Mouse (Mus musculus) limb, embryonic 14.5 days (tissue): ENCODE measurements around the gene Sf3b4. TPM values are rescaled to one million over a fixed set of nuclear protein-coding genes. Genes with fewer than 3 reads are reported as not detected.
"Not testable (repeated sequence)": the region's sequence is repeated elsewhere in the genome, so short reads cannot be mapped to it uniquely, and the experiment has no call there.

Source experiments
- ATAC-seq: fragments of 200-750 bp; cut with Nextera tagmentation; 2 replicates; pipeline ENCODE4 v1.8.0; 2017; ENCODE audit warnings: low read depth, moderate number of reproducible peaks, moderate TSS enrichment; ENCODE audit not compliant: low FRiP score
- DNase-seq: peaks from one replicate; pipeline ENCODE4 v3.0.0-alpha.2; 2015; ENCODE audit warnings: low spot score
- H3K27ac ChIP-seq: fragments of 300-500 bp; sonication (generic); replicated peaks from 2 replicates; pipeline ENCODE4 v1.5.1; 2014; ENCODE audit warnings: low read depth, mild to moderate bottlenecking, low read length, moderate library complexity, mixed read lengths
- H3K27me3 ChIP-seq: fragments of 300-500 bp; sonication (generic); 2 replicates; pipeline ENCODE4 v1.6.1; 2014; ENCODE audit warnings: low read length, mixed read lengths; ENCODE audit not compliant: control insufficient read depth, insufficient read depth
- H3K36me3 ChIP-seq: fragments of 300-500 bp; sonication (generic); 2 replicates; pipeline ENCODE4 v1.6.1; 2014; ENCODE audit warnings: mild to moderate bottlenecking, low read length, moderate library complexity, mixed read lengths; ENCODE audit not compliant: control insufficient read depth, insufficient read depth
- H3K4me1 ChIP-seq: fragments of 300-500 bp; sonication (generic); 2 replicates; pipeline ENCODE4 v1.6.1; 2014; ENCODE audit warnings: antibody characterized with exemption, low read length, mixed read lengths; ENCODE audit not compliant: control insufficient read depth, insufficient read depth
- H3K4me2 ChIP-seq: fragments of 300-500 bp; sonication (generic); replicated peaks from 2 replicates; pipeline ENCODE4 v1.6.1; 2014; ENCODE audit warnings: low read depth, mild to moderate bottlenecking, low read length, moderate library complexity; ENCODE audit not compliant: severe bottlenecking
- H3K4me3 ChIP-seq: fragments of 300-500 bp; sonication (generic); replicated peaks from 2 replicates; pipeline ENCODE4 v1.5.1; 2014; ENCODE audit warnings: low read length
- H3K9ac ChIP-seq: fragments of 300-500 bp; sonication (generic); 2 replicates; pipeline ENCODE4 v1.6.1; 2014; ENCODE audit warnings: mild to moderate bottlenecking, low read depth, low read length, moderate library complexity; ENCODE audit not compliant: severe bottlenecking
- H3K9me3 ChIP-seq: fragments of 300-500 bp; sonication (generic); 2 replicates; pipeline ENCODE4 v1.6.1; 2016; ENCODE audit warnings: low read length; ENCODE audit not compliant: control insufficient read depth
- POLR2A ChIP-seq: fragments of 200-500 bp; IDR thresholded peaks from 2 replicates; pipeline ENCODE4 v1.8.0; 2012; ENCODE audit warnings: inconsistent platforms, mild to moderate bottlenecking, moderate library complexity, borderline replicate concordance; ENCODE audit not compliant: insufficient read depth, insufficient read length; ENCODE audit errors: extremely low read depth
- WGBS: fragments of 180-500 bp; shearing (Covaris S2); extraction: QIAGEN DNeasy Blood & Tissue Kit; methylation state at CpG from one replicate; pipeline ENCODE4 v1.1.7; 2014; 5-methylcytosine and 5-hydroxymethylcytosine counted together
- polyA plus RNA-seq, 2 experiments: library from polyadenylated mRNA; depleted of rRNA in 1 of 2; stranded (reverse) in 1 of 2; unstranded in 1 of 2; fragments of >200 nt; fragmentation: Nextera tagmentation in 1 of 2; extraction: Ambion mirVana in 1 of 2; gene quantifications; 2 replicates each; pipeline versions ENCODE4 v1.2.1 to v1.2.3; 2012 to 2014

The Sf3b4 gene
- polyA plus RNA-seq, 2 experiments, result 126 to 173 TPM

DNA sequence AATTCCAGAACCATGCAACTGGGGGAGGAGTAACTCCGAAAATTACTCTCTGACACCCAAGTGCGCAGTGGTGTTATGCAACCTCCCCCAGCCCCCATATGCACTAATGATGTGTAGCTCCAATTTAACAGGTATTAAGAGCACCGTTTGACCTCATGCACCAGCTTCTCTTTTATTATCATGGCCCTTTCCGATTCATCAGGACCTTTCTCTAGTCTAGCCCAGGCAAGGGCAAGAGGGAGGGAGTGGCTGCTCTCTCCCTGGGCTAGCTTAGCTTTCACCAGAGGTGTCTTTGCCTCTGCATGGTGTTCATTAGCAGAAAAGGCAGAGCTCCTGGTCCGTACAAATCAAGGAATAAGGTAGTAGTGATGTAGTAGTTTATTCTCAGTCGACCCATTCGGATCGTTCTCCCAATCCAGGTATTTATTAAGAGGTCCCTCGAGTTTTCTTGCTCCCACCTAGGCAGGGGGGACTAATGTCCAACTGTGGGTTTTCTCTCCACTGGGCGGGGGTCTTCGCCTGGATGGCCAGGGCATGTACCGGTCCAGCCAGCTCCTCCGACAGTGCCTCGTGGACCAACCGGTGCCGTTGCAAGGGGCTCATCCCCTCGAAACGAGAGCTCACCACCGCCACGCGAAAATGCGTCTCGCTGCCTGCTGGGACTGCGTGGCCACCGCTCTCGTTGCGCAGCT lies 24.5 kb downstream of the Sf3b4 start:
- Histone ChIP-seq H3K4me3 (peak overlapping the region; percentile 68), H3K9me3 (no peaks in the 10 kb centered on the region), H3K4me1 (peaks cover 12% of the 10 kb centered on the region), H3K36me3 (0 out of 2 replicates have a peak, but pooled peaks cover under 1% of the 10 kb centered on the region), H3K27me3 (no peaks in the 10 kb centered on the region), H3K27ac (peak overlapping the region; percentile 96), H3K9ac (peak overlapping the region; percentile 81), H3K4me2 (peak overlapping the region; percentile 95)
- DNase-seq, result no peak
- ATAC-seq, result no peak; the same call in 1 of the 2 replicates
- no peak for TF ChIP-seq POLR2A
- WGBS, result 17% methylated on average over 26 of the region's 27 CpGs

DNA sequence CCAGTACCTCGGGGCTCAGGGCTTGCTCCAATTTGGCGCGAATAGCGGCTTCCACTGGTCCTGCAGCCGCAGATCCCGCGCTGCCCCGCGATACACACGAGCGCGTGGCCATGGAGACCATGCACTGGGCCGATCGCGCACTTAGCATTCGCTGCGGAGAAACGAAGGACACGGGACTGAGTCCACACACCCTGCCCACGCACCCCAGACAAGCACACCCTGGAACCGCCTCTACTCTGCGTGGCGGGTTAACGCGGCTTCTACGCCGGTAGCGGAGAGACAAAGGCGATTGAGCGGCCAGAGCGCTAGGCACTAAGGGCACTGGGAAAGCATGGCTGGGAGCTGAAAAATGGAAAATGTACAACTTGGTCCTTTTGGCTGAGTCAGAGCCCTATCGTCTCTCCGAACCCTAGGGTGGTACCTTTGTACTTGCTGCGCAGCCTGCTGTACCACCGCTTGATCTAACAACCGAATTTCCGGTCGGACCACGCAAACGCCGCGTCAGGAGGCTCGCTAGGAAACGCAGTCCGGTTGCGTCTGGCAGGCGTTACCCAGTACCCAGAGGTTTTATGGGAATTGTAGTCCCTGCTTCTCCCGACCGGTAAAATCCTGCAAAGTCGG lies 25.1 kb downstream of the Sf3b4 start:
- Histone ChIP-seq H3K4me1 (peaks cover 12% of the 10 kb centered on the region), H3K4me3 (peak overlapping the region; percentile 68), H3K36me3 (no peaks in the 10 kb centered on the region), H3K4me2 (peak overlapping the region; percentile 95), H3K9me3 (no peaks in the 10 kb centered on the region), H3K27me3 (no peaks in the 10 kb centered on the region), H3K9ac (peak overlapping the region; percentile 81), H3K27ac (peak overlapping the region; percentile 96)
- DNase-seq (peak; percentile 95), ATAC-seq (peak; percentile 96)
- TF ChIP-seq POLR2A, result peak; percentile 91; the same call in 1 of the 2 replicates
- under 1% methylated on average over 49 of the region's 50 CpGs for WGBS

GRCm38 (mm10) chr3:96198181-96198580 lies 26.0 kb downstream of the Sf3b4 start:
- peak overlapping the region; percentile 95 for H3K4me2 ChIP-seq
- DNase-seq (no peak), ATAC-seq (no peak)
- H3K27ac ChIP-seq, result no peak overlapping the region
- no peak for TF ChIP-seq POLR2A
- peaks cover 12% of the 10 kb centered on the region for H3K4me1 ChIP-seq
- no peaks in the 10 kb centered on the region for H3K9me3 ChIP-seq
- 4% methylated on average over 6 of the region's 6 CpGs for WGBS
- no peaks in the 10 kb centered on the region for H3K27me3 ChIP-seq
- H3K4me3 ChIP-seq, result peak overlapping the region; percentile 68
- H3K9ac ChIP-seq, result no peak overlapping the region
- H3K36me3 ChIP-seq, result no peaks in the 10 kb centered on the region

DNA sequence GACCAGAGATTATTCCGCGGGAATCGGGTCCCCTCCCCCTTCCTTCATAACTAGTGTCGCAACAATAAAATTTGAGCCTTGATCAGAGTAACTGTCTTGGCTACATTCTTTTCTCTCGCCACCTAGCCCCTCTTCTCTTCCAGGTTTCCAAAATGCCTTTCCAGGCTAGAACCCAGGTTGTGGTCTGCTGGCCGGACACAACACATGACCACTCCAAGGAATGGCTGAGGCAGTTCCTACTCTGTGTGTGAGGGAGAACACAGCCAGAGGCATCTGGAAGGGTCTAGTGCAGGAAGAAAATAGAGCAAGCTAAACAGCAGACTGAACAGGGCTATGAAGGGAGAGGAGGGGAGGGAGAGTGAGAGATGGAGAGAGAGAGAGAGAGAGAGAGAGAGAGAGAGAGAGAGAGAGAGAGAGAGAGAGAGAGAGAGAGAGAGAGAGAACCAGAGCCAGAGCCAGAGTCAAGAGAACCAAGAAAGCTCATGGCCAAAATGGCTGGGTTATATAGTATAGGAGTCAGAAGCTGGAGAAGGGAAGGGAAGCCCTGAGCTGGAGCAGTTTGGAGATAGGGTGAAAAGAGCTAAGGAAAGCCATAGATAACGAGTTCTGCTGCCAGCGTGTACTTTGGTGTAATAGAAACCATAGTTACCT lies 26.6 kb downstream of the Sf3b4 start:
- WGBS, result 27% methylated on average over 6 of the region's 8 CpGs
- not testable (repeated sequence) for ATAC-seq, H3K27ac ChIP-seq, H3K36me3 ChIP-seq, H3K4me3 ChIP-seq, H3K9me3 ChIP-seq, H3K4me2 ChIP-seq, DNase-seq, H3K27me3 ChIP-seq, H3K9ac ChIP-seq
- H3K4me1 ChIP-seq, result peaks cover 12% of the 10 kb centered on the region

GRCm38 (mm10) chr3:96199731-96200130 lies 27.6 kb downstream of the Sf3b4 start:
- H3K4me2 ChIP-seq, result no peak overlapping the region
- TF ChIP-seq POLR2A, result no peak
- no peaks in the 10 kb centered on the region for H3K27me3 ChIP-seq
- ATAC-seq, result no peak
- WGBS, result 48% methylated on average over 2 of the region's 2 CpGs
- no peaks in the 10 kb centered on the region for H3K9me3 ChIP-seq
- no peak overlapping the region for H3K9ac ChIP-seq
- DNase-seq, result no peak
- peaks cover 12% of the 10 kb centered on the region for H3K4me1 ChIP-seq
- no peak overlapping the region for H3K27ac ChIP-seq
- no peaks in the 10 kb centered on the region for H3K36me3 ChIP-seq
- no peak overlapping the region for H3K4me3 ChIP-seq
